Mouse (Mus musculus) lung, adult 2 months (tissue): ENCODE data around the gene Cdh4. TPM values are rescaled to one million over a fixed set of nuclear protein-coding genes. Genes with fewer than 3 reads are reported as not detected.

ENCODE experiments used
- DNase-seq: peaks from one replicate; pipeline ENCODE4 v3.0.0; 2022
- H3K4me1 ChIP-seq: fragments of 200-500 bp; 2 replicates; pipeline ENCODE4 v1.6.1; 2011; ENCODE audit warnings: low read length; ENCODE audit not compliant: control insufficient read depth, insufficient read depth
- H3K4me3 ChIP-seq: fragments of 200-500 bp; replicated peaks from 2 replicates; pipeline ENCODE3; 2011; ENCODE audit warnings: low read depth, mild to moderate bottlenecking, control low read depth, low read length; ENCODE audit errors: extremely low read depth
- CTCF ChIP-seq: fragments of 200-500 bp; IDR thresholded peaks from 2 replicates; pipeline ENCODE4 v1.5.1; 2011; ENCODE audit warnings: mild to moderate bottlenecking, low read length, control low read depth; ENCODE audit not compliant: insufficient read depth
- POLR2A ChIP-seq: fragments of 200-500 bp; IDR thresholded peaks from 2 replicates; pipeline ENCODE4 v1.6.1; 2011; ENCODE audit warnings: low read depth, mild to moderate bottlenecking, control low read depth, low read length, borderline replicate concordance; ENCODE audit errors: extremely low read depth
- WGBS: fragments of 180-500 bp; shearing (Covaris S2); methylation state at CpG from one replicate; pipeline ENCODE4 v1.1.7; 2018; 5-methylcytosine and 5-hydroxymethylcytosine counted together
- polyA plus RNA-seq: library from polyadenylated mRNA; depleted of rRNA; stranded (reverse); fragments of >200 nt; gene quantifications from 2 replicates; pipeline ENCODE4 v1.2.3, GENCODE M21; 2012; rRNA removed

The Cdh4 gene
- polyA plus RNA-seq = 2.0 and 2.7 TPM in 2 replicates

DNA sequence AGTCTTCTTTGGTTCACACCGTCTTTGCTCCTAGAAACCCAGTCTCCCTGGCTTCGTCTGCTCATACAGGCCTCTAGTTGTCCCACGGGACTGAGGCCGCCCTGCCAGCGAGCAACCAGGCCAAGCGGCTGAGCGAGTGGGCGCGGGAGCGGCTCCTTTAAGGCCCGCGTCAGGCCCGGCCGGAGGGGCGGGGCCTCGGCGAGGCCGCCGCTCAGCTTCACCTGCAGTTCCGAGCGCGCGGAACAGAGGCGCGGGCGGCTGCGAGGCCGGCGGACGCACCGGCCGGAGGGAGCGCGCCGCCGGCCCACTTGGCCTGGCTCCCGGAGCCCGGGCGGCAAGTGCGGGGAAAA is at the start of gene Cdh4:
TSS of gene Cdh4 (plus strand) at position 241 of the 350 bp plus-strand sequence.
- Histone ChIP-seq H3K4me1 (peaks cover 5% of the 10 kb centered on the region), H3K4me3 (peak within 1 kb of the TSS; percentile 44)
- DNase-seq = no peak
- no peak for TF ChIP-seq POLR2A
- no peak for TF ChIP-seq CTCF
- WGBS = 1% methylated on average over 40 of the region's 40 CpGs

DNA sequence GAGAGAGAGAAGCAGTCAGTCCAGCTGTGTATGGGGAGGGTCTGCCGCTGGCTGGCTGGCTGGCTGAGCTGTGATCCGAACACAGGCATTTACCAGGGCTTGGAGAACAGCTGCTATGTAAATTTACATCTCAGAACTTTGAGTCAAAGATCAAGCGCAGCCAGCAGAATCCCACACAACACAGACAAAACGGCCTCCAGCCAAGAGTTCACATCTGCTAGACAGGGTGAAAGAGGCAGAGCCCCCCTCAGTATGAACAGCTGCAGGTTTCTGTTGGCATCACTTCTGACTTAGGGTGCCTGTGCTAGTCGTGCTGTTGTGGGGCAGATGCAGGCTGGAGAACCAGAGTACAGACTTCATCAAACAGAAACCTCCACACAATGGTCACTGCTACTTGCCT is 46.8 kb upstream of the Cdh4 start:
- no peak for DNase-seq
- WGBS = 57% methylated on average over 5 of the region's 5 CpGs
- Histone ChIP-seq H3K4me3 (no peak overlapping the region), H3K4me1 (no peaks in the 10 kb centered on the region)
- TF ChIP-seq CTCF = no peak
- no peak for TF ChIP-seq POLR2A

GRCm38 (mm10) chr2:179399645-179400249 is 42.5 kb upstream of the Cdh4 start:
- TF ChIP-seq CTCF (no peak), POLR2A (no peak)
- no peak overlapping the region for H3K4me3 ChIP-seq
- H3K4me1 ChIP-seq = no peaks in the 10 kb centered on the region
- DNase-seq = no peak
- WGBS = 79% methylated on average over 14 of the region's 14 CpGs

DNA sequence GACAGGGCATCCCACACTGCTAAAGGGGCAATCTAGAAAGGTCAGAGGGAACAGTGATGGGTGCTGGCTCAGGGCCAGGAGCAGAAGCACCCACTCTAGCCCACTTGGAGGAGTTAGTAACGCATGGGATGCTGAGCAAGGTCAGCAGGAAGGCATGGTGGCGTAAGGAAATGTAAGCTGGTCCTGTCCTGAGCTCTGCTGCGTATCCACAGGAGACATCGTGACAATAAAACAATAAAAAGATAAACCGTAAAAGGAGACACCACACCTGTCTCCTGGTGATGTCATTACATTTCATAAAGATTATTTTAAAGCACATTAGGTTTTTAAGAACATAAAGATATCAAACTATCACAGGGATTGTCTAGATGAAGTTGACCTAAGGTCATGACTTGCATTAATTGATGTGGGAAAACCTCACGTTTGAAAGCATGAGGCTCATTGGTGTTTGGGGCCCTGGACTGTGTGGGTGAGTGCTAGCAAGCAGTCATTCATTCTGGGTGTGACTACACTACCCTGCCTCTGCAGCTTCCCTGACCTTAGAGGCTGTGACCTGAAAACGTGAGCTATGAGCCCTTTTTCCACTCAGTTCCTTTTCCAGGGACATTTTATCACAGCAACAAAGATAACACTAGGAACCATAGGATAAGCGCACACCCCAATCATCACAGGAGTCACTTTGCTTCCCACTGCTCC is 31.2 kb upstream of the Cdh4 start:
- H3K4me1 ChIP-seq = no peaks in the 10 kb centered on the region
- DNase-seq = no peak
- WGBS = 61% methylated on average over 8 of the region's 8 CpGs
- no peak overlapping the region for H3K4me3 ChIP-seq
- TF ChIP-seq POLR2A (no peak), CTCF (no peak)

- TF ChIP-seq POLR2A = no peak
- no peak for TF ChIP-seq CTCF
These were observed 29.3 kb upstream of the Cdh4 start for GRCm38 (mm10) chr2:179412966-179413365.

DNA sequence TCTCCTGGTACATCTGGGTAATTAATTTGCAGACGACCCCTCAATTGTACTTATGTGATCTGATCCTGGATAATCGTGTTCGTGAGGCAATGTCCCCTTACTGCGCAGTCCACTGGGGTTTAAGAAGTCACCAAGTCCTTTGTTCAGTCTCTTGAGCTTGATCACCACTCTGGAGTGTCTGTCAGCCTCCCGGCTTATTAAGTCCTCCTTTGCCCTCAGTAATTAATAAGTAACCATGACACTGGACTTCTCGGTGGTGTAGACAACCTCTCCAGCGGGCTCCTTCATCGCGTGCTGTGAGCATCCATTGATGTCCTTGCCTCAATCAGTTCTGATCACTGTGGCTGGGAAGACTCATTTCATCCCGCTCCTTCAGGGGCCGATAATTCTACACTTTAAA is 28.0 kb upstream of the Cdh4 start:
- no peak overlapping the region for H3K4me3 ChIP-seq
- TF ChIP-seq POLR2A = no peak
- no peak for TF ChIP-seq CTCF
- no peaks in the 10 kb centered on the region for H3K4me1 ChIP-seq
- 71% methylated on average over 11 of the region's 11 CpGs for WGBS
- no peak for DNase-seq

More at GRCm38 (mm10) chr2:179412966-179413365, 29.3 kb upstream of the Cdh4 start:
- WGBS = 47% methylated on average over 2 of the region's 2 CpGs
- H3K4me1 ChIP-seq = no peaks in the 10 kb centered on the region
- DNase-seq = no peak
- H3K4me3 ChIP-seq = no peak overlapping the region

GRCm38 (mm10) chr2:179414704-179415103 is 27.5 kb upstream of the Cdh4 start:
- 93% methylated on average over 9 of the region's 9 CpGs for WGBS
- Histone ChIP-seq H3K4me3 (no peak overlapping the region), H3K4me1 (no peaks in the 10 kb centered on the region)
- no peak for DNase-seq
- TF ChIP-seq CTCF = no peak
- no peak for TF ChIP-seq POLR2A

GRCm38 (mm10) chr2:179415892-179416403 is 26.3 kb upstream of the Cdh4 start:
- 19% methylated on average over 8 of the region's 8 CpGs for WGBS
- no peak for DNase-seq
- TF ChIP-seq POLR2A (no peak), CTCF (no peak)
- H3K4me1 ChIP-seq = no peaks in the 10 kb centered on the region
- H3K4me3 ChIP-seq = no peak overlapping the region

GRCm38 (mm10) chr2:179416587-179417227 is 25.5 kb upstream of the Cdh4 start:
- Histone ChIP-seq H3K4me1 (no peaks in the 10 kb centered on the region), H3K4me3 (no peak overlapping the region)
- TF ChIP-seq CTCF (no peak), POLR2A (no peak)
- DNase-seq = no peak
- 87% methylated on average over 16 of the region's 16 CpGs for WGBS

DNA sequence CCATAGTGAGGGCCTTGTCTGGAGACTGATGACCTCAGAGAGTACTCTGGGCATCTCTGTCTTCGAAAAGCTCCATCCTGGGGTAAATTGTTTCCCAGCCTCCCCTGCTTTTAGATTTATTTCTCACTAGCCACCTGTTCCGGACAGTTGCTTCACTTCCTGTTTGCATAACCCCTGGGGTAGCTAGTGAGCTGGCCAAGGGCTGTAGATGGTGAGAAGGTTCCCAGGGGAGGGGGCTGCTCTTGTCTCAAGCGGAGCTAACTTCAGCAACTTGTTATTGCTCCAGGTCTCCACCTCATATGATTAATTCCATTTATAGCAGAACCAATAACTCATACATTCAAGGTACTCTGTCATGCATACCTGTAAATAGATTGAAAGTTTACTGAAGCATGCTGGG is 16.6 kb upstream of the Cdh4 start:
- DNase-seq = no peak
- 47% methylated on average over 3 of the region's 3 CpGs for WGBS
- H3K4me1 ChIP-seq = no peaks in the 10 kb centered on the region
- TF ChIP-seq POLR2A = no peak
- no peak for TF ChIP-seq CTCF
- no peak overlapping the region for H3K4me3 ChIP-seq
